Mouse (Mus musculus): Measurements from ENCODE around the gene M1ap.

GRCm38 (mm10) chr6:82999986-83000385 lies 53.3 kb downstream of the M1ap start:
- TF ChIP-seq EP300 (IDR thresholded peaks at IDR 0.05; ENCODE audit: low read depth in 1 of 2, low read length in 2 of 2) (no peak), CTCF (IDR thresholded peaks at IDR 0.05 in 2 of 3, conservative IDR thresholded peaks at IDR 0.05 in 1 of 3; ENCODE audit: control insufficient read depth in 1 of 3, insufficient read depth in 1 of 3, low read depth in 2 of 3, low read length in 3 of 3, poor library complexity in 1 of 3, severe bottlenecking in 1 of 3) (no peak), NELFE (IDR thresholded peaks at IDR 0.05; ENCODE audit: low read depth, low read length) (no peak), ELF1 (IDR thresholded peaks at IDR 0.05; ENCODE audit: low read depth, low read length) (no peak), USF2 (IDR thresholded peaks at IDR 0.05; ENCODE audit: borderline replicate concordance in 1 of 2, insufficient read depth in 1 of 2, low read depth in 1 of 2, low read length in 2 of 2) (no peak), MYC (IDR thresholded peaks at IDR 0.05; ENCODE audit: low read depth, low read length) (no peak), USF1 (IDR thresholded peaks at IDR 0.05; ENCODE audit: low read depth, low read length) (no peak), POLR2AphosphoS5 (IDR thresholded peaks at IDR 0.05; ENCODE audit: borderline replicate concordance, low read depth, low read length) (no peak), MAFK (IDR thresholded peaks at IDR 0.05; ENCODE audit: borderline replicate concordance, low read depth, low read length) (no peak), POLR2A (IDR thresholded peaks at IDR 0.05; ENCODE audit: control insufficient read depth in 1 of 2, insufficient read depth in 1 of 2, low read depth in 1 of 2, low read length in 2 of 2, poor library complexity in 1 of 2) (no peak)

Measured in MEL (cell line).